In genomic region chr7:124746321-124746720, GRCm38 (mm10) we compare ENCODE assay signal across 17 mouse cellular contexts.
"Had no signal": no experiment of that assay in that cellular context is flagged by ENCODE, and none has a peak within 500 bp of the region (broad histone marks: within the 10 kb centered on the region; RNA-seq: fewer than 3 reads in every experiment).

No protein-coding gene starts in this region.

- H3K27me3 ChIP-seq: lung, embryonic 15.5 days; megakaryocyte, embryonic 14.5 days; midbrain, embryonic 13.5 days; midbrain, embryonic 15.5 days; neural tube, embryonic 12.5 days; stomach, embryonic 15.5 days had no signal

- ATAC-seq: liver, postnatal 0 days; lung, postnatal 0 days; midbrain, embryonic 13.5 days; midbrain, embryonic 15.5 days had no signal

- H3K9me3 ChIP-seq: lung, embryonic 15.5 days; megakaryocyte, embryonic 14.5 days; midbrain, embryonic 13.5 days; midbrain, embryonic 15.5 days; neural tube, embryonic 12.5 days; stomach, embryonic 15.5 days had no signal

- H3K4me2 ChIP-seq: lung, embryonic 15.5 days; midbrain, embryonic 11.5 days; midbrain, embryonic 13.5 days; midbrain, embryonic 15.5 days; neural tube, embryonic 12.5 days; stomach, embryonic 15.5 days had no signal

- H3K27ac ChIP-seq: lung, embryonic 15.5 days; macrophage; midbrain, embryonic 13.5 days; midbrain, embryonic 15.5 days; neural tube, embryonic 12.5 days; stomach, embryonic 15.5 days; stomach, postnatal 0 days had no signal

- H3K4me1 ChIP-seq: lung, embryonic 15.5 days; megakaryocyte, embryonic 14.5 days; midbrain, embryonic 13.5 days; midbrain, embryonic 15.5 days; neural tube, embryonic 12.5 days; stomach, embryonic 15.5 days had no signal

- H3K4me3 ChIP-seq: lung, embryonic 15.5 days; megakaryocyte, embryonic 14.5 days; midbrain, embryonic 13.5 days; midbrain, embryonic 15.5 days; neural tube, embryonic 12.5 days; stomach, embryonic 15.5 days had no signal

- H3K9ac ChIP-seq: liver, postnatal 0 days; lung, embryonic 15.5 days; midbrain, embryonic 13.5 days; midbrain, embryonic 15.5 days; neural tube, embryonic 12.5 days; stomach, embryonic 15.5 days had no signal

- H3K36me3 ChIP-seq: lung, embryonic 15.5 days; midbrain, embryonic 13.5 days; midbrain, embryonic 15.5 days; neural tube, embryonic 12.5 days; stomach, embryonic 15.5 days had no signal

- DNase-seq: liver, postnatal 0 days; lung, adult 2 months; lung, postnatal 14 days; lung, postnatal 36 days; thymus, adult 18-20 months; thymus, postnatal 14 days; thymus, postnatal 36 days had no signal
